Mouse (Mus musculus) embryo, embryonic 10 days (tissue): ENCODE measurements around the gene Napepld.
A peak's percentile ranks its signal among the peaks of the same experiment; 100 is the strongest.
"Not testable (repeated sequence)": the region's sequence is repeated elsewhere in the genome, so short reads cannot be mapped to it uniquely, and the experiment has no call there.

Source experiments
- DNase-seq: peaks from one replicate; pipeline ENCODE4 v3.0.0-alpha.2; 2015; ENCODE audit warnings: low spot score

The Napepld gene

GRCm38 (mm10) chr5:21701351-21702008 is at the start of gene Napepld:
Gene Napepld, minus strand, starts transcription at chr5:21701396.
- DNase-seq: peak; percentile 98

DNA sequence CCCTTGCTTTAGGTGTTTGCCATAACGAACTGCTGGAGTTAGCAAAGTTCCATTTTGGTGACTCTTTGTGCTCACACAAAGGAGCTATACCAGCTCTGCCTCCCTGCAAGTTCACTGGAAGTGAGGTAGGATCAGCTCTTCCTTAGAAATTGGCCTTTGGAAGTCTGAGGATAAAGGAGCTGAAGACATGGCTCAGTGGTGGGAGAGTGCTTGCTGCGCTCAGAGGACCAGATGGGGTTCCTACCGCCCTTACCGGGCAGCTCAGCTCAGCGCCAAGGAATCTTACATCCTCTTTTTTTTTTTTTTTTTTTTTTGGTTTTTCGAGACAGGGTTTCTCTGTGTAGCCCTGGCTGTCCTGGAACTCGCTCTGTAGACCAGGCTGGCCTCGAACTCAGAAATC is 44.8 kb upstream of the Napepld start:
- DNase-seq: no peak

- no peak for DNase-seq
Measured at GRCm38 (mm10) chr5:21744651-21745050, 43.5 kb upstream of the Napepld start.

DNA sequence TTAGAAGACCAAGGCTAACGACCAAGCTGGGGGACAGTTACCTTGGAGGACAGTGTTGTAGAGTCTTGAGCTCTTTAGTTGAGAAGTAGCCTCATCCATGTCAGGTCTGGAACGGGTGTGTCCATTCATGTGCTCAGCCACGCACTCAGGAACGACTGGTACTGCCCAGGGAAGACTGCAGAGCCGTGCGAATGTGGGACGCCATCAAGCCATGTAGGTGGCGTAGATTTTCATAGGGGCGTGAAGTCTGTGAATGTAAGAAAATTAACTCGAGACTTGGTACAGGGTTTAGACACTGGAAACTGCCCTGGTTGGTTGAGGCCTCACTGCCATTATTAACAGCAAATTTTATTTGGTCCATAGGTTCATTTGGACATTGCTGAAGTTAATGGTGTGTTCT is 42.4 kb upstream of the Napepld start:
- no peak for DNase-seq

- no peak for DNase-seq
Measured at GRCm38 (mm10) chr5:21739881-21740280, 38.7 kb upstream of the Napepld start.

GRCm38 (mm10) chr5:21739120-21739519 is 37.9 kb upstream of the Napepld start:
- no peak for DNase-seq

- DNase-seq: no peak
Measured at GRCm38 (mm10) chr5:21737620-21738019, 36.4 kb upstream of the Napepld start.

- DNase-seq: peak; percentile 91
Measured at GRCm38 (mm10) chr5:21736956-21737585, 35.9 kb upstream of the Napepld start, which contains the start of gene Pmpcb. Gene Pmpcb, plus strand, starts transcription at chr5:21737141.

- no peak for DNase-seq
Measured at GRCm38 (mm10) chr5:21736046-21736445, 34.9 kb upstream of the Napepld start.

GRCm38 (mm10) chr5:21735584-21735983 is 34.4 kb upstream of the Napepld start:
- DNase-seq: peak; percentile 82

GRCm38 (mm10) chr5:21735100-21735499 is 33.9 kb upstream of the Napepld start:
- DNase-seq: no peak

GRCm38 (mm10) chr5:21732930-21733329 is 31.7 kb upstream of the Napepld start:
- DNase-seq: peak; percentile 86

GRCm38 (mm10) chr5:21732177-21732911 is 31.1 kb upstream of the Napepld start:
- DNase-seq: no peak

DNA sequence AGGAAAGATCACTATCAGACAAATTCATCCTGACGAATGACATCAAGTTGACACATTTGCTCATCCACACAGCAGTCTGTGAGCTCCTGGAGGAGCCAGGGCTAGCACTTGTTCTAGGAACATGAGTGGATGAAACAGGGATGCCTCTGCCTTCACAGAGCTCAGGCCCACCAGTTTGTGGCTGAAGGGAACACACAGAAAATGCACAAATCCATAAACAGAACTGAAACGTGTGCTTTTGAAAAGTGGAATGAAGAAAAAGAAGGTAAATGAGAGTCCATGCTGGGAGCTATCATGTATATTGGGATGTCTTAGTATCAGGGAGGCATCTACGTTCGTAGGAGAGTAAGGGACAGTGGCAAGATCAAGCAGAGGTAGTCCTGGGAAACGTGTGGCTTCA is 27.9 kb upstream of the Napepld start:
- DNase-seq: no peak

GRCm38 (mm10) chr5:21724872-21725271 is 23.7 kb upstream of the Napepld start:
- peak; percentile 18 for DNase-seq

- no peak for DNase-seq
Measured at GRCm38 (mm10) chr5:21724427-21724826, 23.2 kb upstream of the Napepld start.

DNA sequence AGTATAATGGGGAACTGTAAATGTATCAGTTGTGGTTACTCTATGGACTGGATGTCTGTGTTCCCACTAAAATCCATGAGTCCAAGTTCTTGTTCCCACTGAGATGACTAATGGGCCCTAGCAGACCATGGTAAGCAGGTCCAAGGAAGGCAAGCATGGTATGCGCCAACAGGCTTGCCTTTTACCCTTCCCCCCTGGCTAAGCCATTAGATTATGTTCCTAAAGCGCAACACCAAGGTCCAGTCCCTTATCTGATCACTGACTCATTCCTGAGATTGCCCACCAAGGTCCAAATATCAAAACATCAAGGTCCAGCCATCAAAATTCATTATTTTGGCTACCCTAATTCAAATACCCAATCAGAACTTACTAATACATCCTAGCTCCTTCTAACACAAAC is 18.0 kb upstream of the Napepld start:
- DNase-seq: no peak

DNA sequence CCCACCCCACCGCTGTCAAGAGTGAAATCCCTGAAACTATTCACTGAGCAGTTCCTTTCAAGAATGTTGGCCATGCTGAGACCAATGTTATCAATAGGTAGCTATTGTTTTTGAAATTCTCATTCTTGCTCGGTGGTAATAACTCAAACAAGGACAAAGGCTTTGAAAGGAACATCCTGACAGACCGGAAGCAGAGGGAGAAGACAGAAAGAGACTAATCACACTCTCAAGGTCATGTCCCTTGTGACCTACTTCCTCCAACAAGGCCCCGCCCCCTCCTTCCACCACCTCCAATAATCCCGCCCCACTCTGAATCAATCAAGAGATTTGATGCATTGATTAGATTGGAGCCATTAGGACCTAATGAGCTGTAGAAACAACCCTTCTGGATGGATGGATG is 17.4 kb upstream of the Napepld start:
- DNase-seq: no peak

DNA sequence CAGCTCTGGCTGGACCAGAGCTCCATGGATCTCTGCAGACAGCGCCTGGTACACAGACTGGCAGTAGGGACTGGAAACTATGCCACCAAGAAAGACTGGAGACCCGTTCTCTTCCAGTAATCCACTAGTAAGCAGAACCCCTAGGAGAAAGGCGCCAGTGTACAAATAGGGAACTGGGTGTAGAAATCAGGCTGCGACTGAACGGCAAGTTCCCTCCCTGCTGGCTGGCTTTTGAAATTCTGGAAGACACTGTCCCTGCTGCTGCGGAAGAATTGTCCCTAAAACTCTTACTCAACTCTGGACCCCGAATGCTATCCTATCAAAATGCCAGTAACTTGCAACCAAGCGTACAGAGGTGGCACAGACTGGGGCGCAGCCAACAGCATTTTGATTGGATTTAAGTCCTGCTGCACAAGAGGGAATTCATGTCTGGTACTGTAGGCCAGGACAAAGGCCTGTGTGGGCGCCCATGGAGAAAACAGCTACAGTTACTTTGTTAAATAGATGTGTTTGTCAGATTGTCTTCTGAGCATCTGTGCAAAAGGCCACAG is 16.0 kb upstream of the Napepld start:
- no peak for DNase-seq

- DNase-seq: no peak
Measured at GRCm38 (mm10) chr5:21714447-21714846, 13.3 kb upstream of the Napepld start.

DNA sequence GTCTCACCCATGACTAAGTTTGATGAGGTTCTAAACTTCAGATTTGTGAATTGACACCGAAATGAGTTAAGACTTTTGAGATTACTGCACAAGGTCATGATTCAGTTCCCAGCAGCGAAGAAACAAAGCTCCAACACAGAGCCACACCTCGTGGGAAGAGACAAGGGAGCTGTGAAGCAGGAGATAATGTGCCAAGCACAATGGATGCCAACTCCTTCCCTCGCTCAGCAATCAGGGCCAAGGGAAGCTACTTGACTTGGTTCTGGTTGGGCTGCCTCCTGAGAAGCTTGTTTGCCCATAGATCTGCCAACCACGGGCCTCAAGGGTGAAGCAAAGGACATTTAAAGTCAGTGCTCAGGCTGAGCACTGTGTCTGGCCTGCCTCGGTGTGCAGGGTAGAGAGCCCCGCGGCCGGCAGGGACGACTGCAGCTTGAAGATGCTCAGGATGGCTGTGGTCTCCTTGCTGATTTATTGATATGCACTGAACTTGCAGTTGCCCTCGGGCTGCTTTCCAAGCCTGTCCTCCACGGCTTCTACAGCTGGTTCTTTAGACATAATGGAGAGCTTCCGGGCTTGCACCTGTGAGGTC is 11.0 kb upstream of the Napepld start:
- DNase-seq: no peak

DNA sequence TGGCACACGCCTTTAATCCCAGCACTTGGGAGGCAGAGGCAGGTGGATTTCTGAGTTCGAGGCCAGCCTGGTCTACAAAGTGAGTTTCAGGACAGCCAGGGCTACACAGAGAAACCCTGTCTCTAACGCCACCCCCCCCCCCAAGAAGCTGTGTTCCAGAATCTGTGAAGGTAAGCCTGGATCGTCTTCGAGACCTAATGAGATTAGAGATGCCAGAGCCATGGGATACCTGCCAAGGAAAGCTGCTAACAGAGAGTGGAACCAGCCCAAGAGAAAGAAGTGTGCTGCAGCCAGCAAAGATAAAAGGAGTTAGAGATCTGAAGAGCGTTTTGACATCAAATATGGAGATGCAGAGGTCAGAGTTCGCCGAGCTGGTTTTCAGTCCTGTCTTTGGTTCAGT is 6.8 kb upstream of the Napepld start:
- not testable (repeated sequence) for DNase-seq
